Mouse (Mus musculus) kidney, postnatal 0 days (tissue): ENCODE measurements around the gene Hoxc6. TPM values are rescaled to one million over a fixed set of nuclear protein-coding genes. Genes with fewer than 3 reads are reported as not detected.

Source experiments
- ATAC-seq: fragments of 200-750 bp; cut with Nextera tagmentation; replicated peaks from 2 replicates; pipeline ENCODE4 v1.8.0; 2017; ENCODE audit warnings: low read depth, moderate number of reproducible peaks, moderate TSS enrichment, moderate library complexity; ENCODE audit not compliant: low FRiP score
- DNase-seq: peaks from one replicate; pipeline ENCODE4 v3.0.0-alpha.2; 2016; ENCODE audit warnings: low spot score
- H3K27ac ChIP-seq: fragments of 300-500 bp; sonication (generic); 2 replicates; pipeline ENCODE4 v1.5.1; 2014; ENCODE audit warnings: mild to moderate bottlenecking
- H3K27me3 ChIP-seq: fragments of 300-500 bp; sonication (generic); 2 replicates; pipeline ENCODE4 v1.6.1; 2014; ENCODE audit warnings: low read length, mixed read lengths; ENCODE audit not compliant: insufficient read depth
- H3K36me3 ChIP-seq: fragments of 300-500 bp; sonication (generic); 2 replicates; pipeline ENCODE4 v1.6.1; 2014; ENCODE audit warnings: low read length, mixed read lengths; ENCODE audit not compliant: insufficient read depth
- H3K4me1 ChIP-seq: fragments of 300-500 bp; sonication (generic); replicated peaks from 2 replicates; pipeline ENCODE4 v1.6.1; 2014; ENCODE audit warnings: antibody characterized with exemption, low read length, mixed read lengths; ENCODE audit not compliant: insufficient read depth
- H3K4me2 ChIP-seq: fragments of 300-500 bp; sonication (generic); 2 replicates; pipeline ENCODE4 v1.6.1; 2014; ENCODE audit warnings: mild to moderate bottlenecking, low read length, moderate library complexity, mixed read lengths
- H3K4me3 ChIP-seq: fragments of 300-500 bp; sonication (generic); replicated peaks from 2 replicates; pipeline ENCODE4 v1.5.1; 2014; ENCODE audit warnings: low read depth, low read length
- H3K9ac ChIP-seq: fragments of 300-500 bp; sonication (generic); 2 replicates; pipeline ENCODE4 v1.6.1; 2014; ENCODE audit warnings: low read depth, low read length
- H3K9me3 ChIP-seq: fragments of 300-500 bp; sonication (generic); replicated peaks from 2 replicates; pipeline ENCODE4 v1.6.1; 2016; ENCODE audit warnings: low read length, inconsistent platforms, mixed read lengths
- CTCF ChIP-seq: IDR thresholded peaks from 2 replicates; pipeline ENCODE4 v1.5.1; 2016; ENCODE audit warnings: antibody characterized with exemption, low read depth, mild to moderate bottlenecking, moderate library complexity
- WGBS: fragments of 180-500 bp; shearing (Covaris S2); extraction: QIAGEN DNeasy Blood & Tissue Kit; methylation state at CpG from one replicate; pipeline ENCODE4 v1.1.7; 2014; 5-methylcytosine and 5-hydroxymethylcytosine counted together
- polyA plus RNA-seq: library from polyadenylated mRNA; unstranded; fragments of >200 nt; fragmentation: Nextera tagmentation; extraction: Ambion mirVana; gene quantifications from 2 replicates; pipeline ENCODE4 v1.2.1, GENCODE M21; 2015

Hoxc6 gene
- polyA plus RNA-seq, 1 experiment from 2014 or later = 9.3 TPM

DNA sequence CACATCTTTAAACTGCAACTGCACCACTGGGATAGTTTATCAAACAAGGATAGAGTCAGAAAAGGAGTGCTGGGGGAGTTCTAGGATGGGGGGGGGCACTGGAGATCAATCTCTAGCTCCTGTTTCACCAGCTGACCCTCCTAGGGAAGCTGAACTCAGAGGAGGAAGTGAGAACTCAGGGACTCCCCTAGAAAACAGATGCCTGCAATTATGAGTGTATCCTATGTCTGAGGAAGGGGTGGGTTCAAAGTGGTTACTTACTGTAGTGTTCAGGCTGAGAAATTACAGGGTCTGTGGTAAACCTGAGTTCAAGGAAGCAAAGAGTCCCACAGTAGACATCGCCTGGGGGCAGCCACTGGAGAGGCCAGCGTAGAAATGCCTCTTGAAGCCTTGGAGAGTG lies 53.6 kb downstream of the Hoxc6 start:
- H3K27me3 ChIP-seq = no peaks in the 10 kb centered on the region
- H3K4me3 ChIP-seq = no peak overlapping the region
- H3K36me3 ChIP-seq = no peaks in the 10 kb centered on the region
- H3K27ac ChIP-seq = no peak overlapping the region
- no peak overlapping the region for H3K4me2 ChIP-seq
- peaks cover 7% of the 10 kb centered on the region; the same call in 1 of the 2 replicates for H3K4me1 ChIP-seq
- no peaks in the 10 kb centered on the region for H3K9me3 ChIP-seq
- ATAC-seq (0 out of 2 replicates have a peak, but pooled peaks have one; percentile 29), DNase-seq (no peak)
- WGBS = 78% methylated on average over 2 of the region's 2 CpGs
- H3K9ac ChIP-seq = no peak overlapping the region
- TF ChIP-seq CTCF = no peak

DNA sequence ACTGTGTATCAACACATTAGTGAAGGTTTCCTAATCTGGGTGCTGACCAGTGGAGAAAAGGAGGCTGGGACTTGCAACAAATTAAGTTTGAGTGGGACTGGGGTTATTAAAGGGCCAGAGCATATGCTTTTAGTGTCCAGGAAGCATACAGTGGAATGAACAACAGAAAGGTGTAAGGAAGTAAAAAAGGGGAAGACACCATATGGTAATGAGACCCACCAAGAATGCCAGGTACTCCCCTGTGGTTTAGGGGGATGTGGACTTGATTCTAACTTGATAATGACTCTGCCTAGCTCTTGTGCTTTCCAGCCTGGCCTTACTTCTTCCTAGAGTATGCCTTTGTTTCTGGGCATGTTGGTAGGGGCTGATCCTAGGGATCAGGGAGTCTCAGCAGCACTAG lies 55.2 kb downstream of the Hoxc6 start:
- Histone ChIP-seq H3K4me1 (peaks cover 16% of the 10 kb centered on the region), H3K27ac (no peak overlapping the region), H3K4me2 (no peak overlapping the region), H3K27me3 (no peaks in the 10 kb centered on the region), H3K4me3 (no peak overlapping the region), H3K9me3 (no peaks in the 10 kb centered on the region), H3K9ac (no peak overlapping the region), H3K36me3 (no peaks in the 10 kb centered on the region)
- DNase-seq = no peak
- TF ChIP-seq CTCF = no peak
- no peak for ATAC-seq

DNA sequence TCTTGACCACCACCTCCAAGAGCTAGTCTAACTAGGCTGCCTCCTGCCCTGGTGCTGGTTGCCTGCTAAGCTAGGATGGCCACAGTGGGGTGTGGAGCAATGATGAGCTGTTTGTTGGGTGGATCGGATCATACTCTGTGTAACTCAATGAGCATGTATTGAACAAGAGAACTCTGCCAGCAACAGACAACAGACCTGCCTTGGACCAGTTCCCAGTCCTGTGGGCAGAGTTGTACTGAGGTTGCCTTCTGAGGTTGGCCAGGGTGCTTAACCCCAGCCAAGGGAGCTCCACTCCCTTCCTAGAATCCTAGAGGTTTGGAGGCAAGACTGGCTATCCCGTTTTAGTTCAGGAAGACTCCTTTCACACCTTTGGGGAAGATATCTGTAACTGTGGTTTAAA lies 58.3 kb downstream of the Hoxc6 start:
- TF ChIP-seq CTCF = no peak
- no peaks in the 10 kb centered on the region for H3K27me3 ChIP-seq
- H3K36me3 ChIP-seq = no peaks in the 10 kb centered on the region
- H3K4me2 ChIP-seq = no peak overlapping the region
- no peak overlapping the region for H3K27ac ChIP-seq
- no peak overlapping the region for H3K4me3 ChIP-seq
- no peaks in the 10 kb centered on the region for H3K9me3 ChIP-seq
- DNase-seq = no peak
- H3K9ac ChIP-seq = no peak overlapping the region
- no peak for ATAC-seq
- WGBS = 65% methylated on average over 2 of the region's 2 CpGs
- H3K4me1 ChIP-seq = peaks cover 29% of the 10 kb centered on the region

DNA sequence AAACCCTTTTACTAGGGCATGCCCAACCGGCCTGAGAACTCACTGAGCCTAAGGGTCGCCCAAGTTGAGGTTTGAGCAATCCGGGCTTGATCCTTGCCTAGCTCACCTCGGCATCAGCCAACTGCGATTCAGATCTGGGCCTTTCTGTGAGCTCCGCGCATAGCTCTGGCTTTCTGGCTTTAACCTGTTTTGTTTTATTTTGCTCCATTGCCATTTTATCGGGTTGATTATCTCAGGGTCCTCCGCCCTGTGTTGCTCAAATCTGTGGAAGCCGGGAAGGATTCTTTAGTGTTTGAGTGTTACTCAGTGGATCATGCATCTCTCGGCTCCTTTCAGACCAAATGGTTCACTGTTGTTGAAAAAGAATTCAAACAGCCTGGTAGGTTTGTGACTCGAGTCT lies 60.7 kb downstream of the Hoxc6 start:
- no peak for ATAC-seq
- H3K36me3 ChIP-seq = no peaks in the 10 kb centered on the region
- peak overlapping the region; percentile 69 for H3K9ac ChIP-seq
- H3K4me2 ChIP-seq = peak overlapping the region; percentile 75
- H3K4me3 ChIP-seq = peak overlapping the region; percentile 37
- peaks cover 33% of the 10 kb centered on the region for H3K4me1 ChIP-seq
- no peaks in the 10 kb centered on the region for H3K9me3 ChIP-seq
- no peaks in the 10 kb centered on the region for H3K27me3 ChIP-seq
- H3K27ac ChIP-seq = peak overlapping the region; percentile 98
- TF ChIP-seq CTCF = no peak
- peak; percentile 53 for DNase-seq
- WGBS = 11% methylated on average over 12 of the region's 12 CpGs

DNA sequence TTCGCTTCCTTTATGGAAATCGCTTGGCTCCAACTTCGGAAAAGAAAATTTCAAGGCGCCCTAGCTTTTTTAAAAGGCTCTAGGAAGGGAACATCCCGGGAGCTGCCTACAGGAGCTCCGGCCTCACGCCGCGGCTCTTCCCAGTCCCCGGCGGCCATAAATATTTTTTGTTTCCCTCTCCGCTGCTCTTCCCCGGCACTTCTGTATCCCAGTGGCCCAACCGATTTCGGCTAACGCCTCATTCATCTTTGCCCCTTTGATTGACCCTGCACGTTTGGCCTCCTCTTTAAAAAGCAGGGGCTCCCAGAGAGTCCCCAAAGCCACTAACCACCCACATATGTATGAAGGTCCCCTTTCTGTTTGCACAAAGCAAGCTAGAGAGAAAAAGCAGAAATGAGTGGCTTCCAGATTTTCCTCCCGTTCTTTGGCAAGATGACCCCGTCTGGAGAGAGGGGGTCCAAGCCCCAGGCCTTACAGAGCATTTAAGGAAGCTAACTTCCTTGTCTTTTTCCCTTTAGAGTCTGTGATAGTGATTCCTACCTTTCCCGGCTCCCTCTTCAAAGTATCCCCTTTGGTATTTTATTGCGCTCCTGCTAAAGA lies 61.4 kb downstream of the Hoxc6 start:
- Histone ChIP-seq H3K4me3 (peak overlapping the region; percentile 37), H3K27ac (peak overlapping the region; percentile 98), H3K4me2 (peak overlapping the region; percentile 75), H3K27me3 (no peaks in the 10 kb centered on the region), H3K9ac (peak overlapping the region; percentile 69), H3K36me3 (no peaks in the 10 kb centered on the region), H3K4me1 (peaks cover 33% of the 10 kb centered on the region), H3K9me3 (no peaks in the 10 kb centered on the region)
- TF ChIP-seq CTCF = no peak
- 8% methylated on average over 21 of the region's 21 CpGs for WGBS
- ATAC-seq (no peak), DNase-seq (peak; percentile 68)

DNA sequence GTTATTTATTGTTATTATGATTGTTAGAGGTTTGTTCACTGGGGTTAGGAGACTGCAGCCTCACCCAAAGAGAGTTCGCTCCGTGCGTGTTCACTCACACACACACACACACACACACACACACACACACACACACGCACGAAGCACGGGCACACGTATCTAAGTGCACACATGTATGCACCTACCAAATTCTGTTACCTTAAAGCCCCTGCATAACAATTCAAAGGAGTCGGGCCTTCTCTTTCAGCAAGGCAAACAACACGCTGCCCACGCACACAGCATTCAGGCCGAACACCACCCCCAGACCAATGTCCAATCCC lies 61.9 kb downstream of the Hoxc6 start:
- H3K27me3 ChIP-seq = no peaks in the 10 kb centered on the region
- WGBS = 12% methylated on average over 11 of the region's 11 CpGs
- H3K4me1 ChIP-seq = peaks cover 33% of the 10 kb centered on the region
- H3K36me3 ChIP-seq = no peaks in the 10 kb centered on the region
- no peaks in the 10 kb centered on the region for H3K9me3 ChIP-seq
- no peak for TF ChIP-seq CTCF
- H3K4me2 ChIP-seq = peak overlapping the region; percentile 75
- H3K4me3 ChIP-seq = peak overlapping the region; percentile 37
- H3K9ac ChIP-seq = peak overlapping the region; percentile 69
- DNase-seq = no peak
- peak; percentile 31 for ATAC-seq
- H3K27ac ChIP-seq = peak overlapping the region; percentile 98
